Mouse (Mus musculus): ENCODE measurements around the gene Mylk2.

GRCm38 (mm10) chr2:152884101-152884645 is 27.0 kb upstream of the Mylk2 start:
- TF ChIP-seq TCF12 (IDR thresholded peaks at IDR 0.05; ENCODE audit: low read depth, low read length) (no peak), NRF1 (IDR thresholded peaks at IDR 0.05; ENCODE audit: insufficient read depth, low read depth, low read length, poor library complexity, severe bottlenecking) (no peak), JUND (IDR thresholded peaks at IDR 0.05; ENCODE audit: low read depth, low read length) (no peak), CHD1 (IDR thresholded peaks at IDR 0.05; ENCODE audit: low read depth, low read length) (no peak), ZC3H11A (IDR thresholded peaks at IDR 0.05; ENCODE audit: low read depth, low read length) (no peak), ZKSCAN1 (IDR thresholded peaks at IDR 0.05; ENCODE audit: low read depth, low read length) (no peak), CTCF (IDR thresholded peaks at IDR 0.05 in 2 of 3, conservative IDR thresholded peaks at IDR 0.05 in 1 of 3; ENCODE audit: control insufficient read depth in 1 of 3, insufficient read depth in 1 of 3, low read depth in 2 of 3, low read length in 3 of 3, poor library complexity in 1 of 3, severe bottlenecking in 1 of 3) (no peak), RCOR1 (IDR thresholded peaks at IDR 0.05; ENCODE audit: low read depth, low read length) (no peak), GABPA (IDR thresholded peaks at IDR 0.05; ENCODE audit: low read depth, low read length) (no peak), USF1 (IDR thresholded peaks at IDR 0.05; ENCODE audit: low read depth, low read length) (no peak), TBP (IDR thresholded peaks at IDR 0.05; ENCODE audit: low read depth, low read length) (no peak), TAL1 (IDR thresholded peaks at IDR 0.05; ENCODE audit: low read length) (no peak), GATA1 (IDR thresholded peaks at IDR 0.05; ENCODE audit: low read depth, low read length) (no peak)
